Mouse (Mus musculus) MEL (cell line): ENCODE data around the gene Wnt5a. TPM values are rescaled to one million over a fixed set of nuclear protein-coding genes. Genes with fewer than 3 reads are reported as not detected.

Experiments
- DNase-seq: peaks from one replicate; pipeline ENCODE4 v3.0.0; 2011; ENCODE audit warnings: low read depth, low spot score
- H3K27ac ChIP-seq: 2 replicates; pipeline ENCODE4 v1.5.1; 2012; ENCODE audit warnings: low read depth, mild to moderate bottlenecking, control low read depth, low read length, moderate library complexity; ENCODE audit not compliant: control insufficient read depth
- H3K27me3 ChIP-seq, 2 experiments: fragments of 150-350 bp in 1 of 2; sonication (generic) in 1 of 2; 2 replicates each; pipeline ENCODE4 v1.6.1; 2012; ENCODE audit warnings: low read length in 2 of 2, mild to moderate bottlenecking in 2 of 2, improper control_type of control experiment in 1 of 2, moderate library complexity in 1 of 2; ENCODE audit not compliant: insufficient read depth in 2 of 2, control insufficient read depth in 1 of 2
- H3K36me3 ChIP-seq, 2 experiments: 2 replicates each; pipeline ENCODE4 v1.6.1; 2012 to 2014; ENCODE audit warnings: low read length in 2 of 2, improper control_type of control experiment in 1 of 2, inconsistent platforms in 1 of 2, mild to moderate bottlenecking in 1 of 2; ENCODE audit not compliant: insufficient read depth in 2 of 2, control insufficient read depth in 1 of 2
- H3K4me1 ChIP-seq, 2 experiments: fragments of 150-350 bp in 1 of 2; sonication (generic) in 1 of 2; 2 replicates each; pipeline ENCODE4 v1.6.1; 2012; ENCODE audit warnings: low read length in 2 of 2, improper control_type of control experiment in 1 of 2, mild to moderate bottlenecking in 1 of 2; ENCODE audit not compliant: insufficient read depth in 2 of 2, control insufficient read depth in 1 of 2
- H3K4me3 ChIP-seq, 2 experiments: fragments of 150-350 bp in 1 of 2; sonication (generic) in 1 of 2; 2 replicates each; pipeline ENCODE4 v1.5.1; 2012; ENCODE audit warnings: low read depth in 2 of 2, low read length in 2 of 2, mild to moderate bottlenecking in 2 of 2, moderate library complexity in 2 of 2, control low read depth in 1 of 2, improper control_type of control experiment in 1 of 2; ENCODE audit not compliant: control insufficient read depth in 1 of 2, insufficient read depth in 1 of 2
- H3K79me2 ChIP-seq: 2 replicates; pipeline ENCODE4 v1.6.1; 2012; ENCODE audit warnings: mild to moderate bottlenecking, low read length, moderate library complexity; ENCODE audit not compliant: control insufficient read depth, poor library complexity, insufficient read depth
- H3K9ac ChIP-seq: 2 replicates; pipeline ENCODE4 v1.6.1; 2012; ENCODE audit warnings: low read depth, mild to moderate bottlenecking, control low read depth, low read length, moderate library complexity; ENCODE audit not compliant: control insufficient read depth, poor library complexity, severe bottlenecking
- H3K9me3 ChIP-seq: fragments of 150-350 bp; sonication (generic); replicated peaks from 2 replicates; pipeline ENCODE4 v1.6.1; 2012; ENCODE audit warnings: mild to moderate bottlenecking, low read length, improper control_type of control experiment, moderate library complexity; ENCODE audit not compliant: insufficient read depth
- BHLHE40 ChIP-seq: IDR thresholded peaks from 2 replicates; pipeline ENCODE4 v1.6.1; 2012; ENCODE audit warnings: low read depth, mild to moderate bottlenecking, inconsistent platforms, low read length, improper control_type of control experiment, borderline replicate concordance
- CHD1 ChIP-seq: IDR thresholded peaks from 2 replicates; pipeline ENCODE4 v1.6.1; 2012; ENCODE audit warnings: low read depth, mild to moderate bottlenecking, inconsistent platforms, low read length, improper control_type of control experiment
- CHD2 ChIP-seq: IDR thresholded peaks from 2 replicates; pipeline ENCODE4 v1.6.1; 2011; ENCODE audit warnings: low read length, improper control_type of control experiment
- E2F4 ChIP-seq: IDR thresholded peaks from 2 replicates; pipeline ENCODE4 v1.6.1; 2011; ENCODE audit warnings: low read depth, low read length, improper control_type of control experiment, borderline replicate concordance
- ELF1 ChIP-seq: IDR thresholded peaks from 2 replicates; pipeline ENCODE4 v1.6.1; 2014; ENCODE audit warnings: low read depth, mild to moderate bottlenecking, inconsistent platforms, low read length, improper control_type of control experiment, moderate library complexity
- EP300 ChIP-seq, 2 experiments: IDR thresholded peaks; 2 replicates each; pipeline ENCODE4 v1.6.1; 2011; ENCODE audit warnings: improper control_type of control experiment in 2 of 2, low read length in 2 of 2, low read depth in 1 of 2, mild to moderate bottlenecking in 1 of 2
- GABPA ChIP-seq: IDR thresholded peaks from 2 replicates; pipeline ENCODE4 v1.6.1; 2012; ENCODE audit warnings: low read depth, mild to moderate bottlenecking, inconsistent platforms, low read length, improper control_type of control experiment, moderate library complexity
- HCFC1 ChIP-seq: IDR thresholded peaks from 2 replicates; pipeline ENCODE4 v1.6.1; 2012; ENCODE audit warnings: low read depth, mild to moderate bottlenecking, inconsistent platforms, low read length, improper control_type of control experiment, moderate library complexity
- KAT2A ChIP-seq: conservative IDR thresholded peaks from 2 replicates; pipeline ENCODE4 v1.6.1; 2012; ENCODE audit warnings: low read depth, low read length, improper control_type of control experiment, inconsistent platforms
- MAX ChIP-seq: IDR thresholded peaks from 2 replicates; pipeline ENCODE4 v1.6.1; 2011; ENCODE audit warnings: low read length, improper control_type of control experiment
- MXI1 ChIP-seq: IDR thresholded peaks from 2 replicates; pipeline ENCODE4 v1.6.1; 2011; ENCODE audit warnings: mild to moderate bottlenecking, low read depth, low read length, improper control_type of control experiment
- NRF1 ChIP-seq: IDR thresholded peaks from 2 replicates; pipeline ENCODE4 v1.6.1; 2014; ENCODE audit warnings: low read depth, mild to moderate bottlenecking, inconsistent platforms, low read length, improper control_type of control experiment, moderate library complexity; ENCODE audit not compliant: poor library complexity, insufficient read depth, severe bottlenecking
- POLR2AphosphoS2 ChIP-seq: IDR thresholded peaks from 2 replicates; pipeline ENCODE4 v1.6.1; 2011; ENCODE audit warnings: low read length, improper control_type of control experiment
- TBP ChIP-seq: IDR thresholded peaks from 2 replicates; pipeline ENCODE4 v1.8.0; 2011; ENCODE audit warnings: low read depth, low read length, improper control_type of control experiment
- UBTF ChIP-seq: IDR thresholded peaks from 2 replicates; pipeline ENCODE4 v1.6.1; 2012; ENCODE audit warnings: low read depth, mild to moderate bottlenecking, inconsistent platforms, low read length, improper control_type of control experiment, moderate library complexity, borderline replicate concordance; ENCODE audit not compliant: insufficient read depth
- USF1 ChIP-seq: IDR thresholded peaks from 2 replicates; pipeline ENCODE4 v1.6.1; 2014; ENCODE audit warnings: low read depth, mild to moderate bottlenecking, inconsistent platforms, low read length, improper control_type of control experiment, moderate library complexity
- USF2 ChIP-seq, 2 experiments: IDR thresholded peaks; 2 replicates each; pipeline ENCODE4 v1.6.1; 2011 to 2012; ENCODE audit warnings: improper control_type of control experiment in 2 of 2, low read length in 2 of 2, borderline replicate concordance in 1 of 2, inconsistent platforms in 1 of 2, low read depth in 1 of 2, mild to moderate bottlenecking in 1 of 2; ENCODE audit not compliant: insufficient read depth in 1 of 2
- ZC3H11A ChIP-seq: IDR thresholded peaks from 2 replicates; pipeline ENCODE4 v1.6.1; 2012; ENCODE audit warnings: low read depth, mild to moderate bottlenecking, inconsistent platforms, low read length, improper control_type of control experiment
- ZNF384 ChIP-seq: IDR thresholded peaks from 2 replicates; pipeline ENCODE4 v1.6.1; 2012; ENCODE audit warnings: low read depth, mild to moderate bottlenecking, inconsistent platforms, low read length, improper control_type of control experiment
- polyA plus RNA-seq, 2 experiments: library from polyadenylated mRNA; stranded (reverse) in 1 of 2; unstranded in 1 of 2; fragments of >175 nt in 1 of 2; fragments of >200 nt in 1 of 2; gene quantifications; 2 replicates each; pipeline versions ENCODE4 v1.2.1 to v1.2.4; 2012; ENCODE audit warnings: low replicate concordance in 2 of 2, low read depth in 1 of 2; ENCODE audit not compliant: insufficient read length in 2 of 2, insufficient read depth in 1 of 2, missing spikeins in 1 of 2
- total RNA-seq: library from RNA; depleted of rRNA; stranded (reverse); fragments of 300-350 nt; gene quantifications from 2 replicates; pipeline ENCODE4 v1.2.3, GENCODE M21; 2012

Wnt5a gene
- total and polyA plus RNA-seq, 3 experiments: not detected

GRCm38 (mm10) chr14:28505051-28505585, 568 bp downstream of the Wnt5a start:
- no peak for DNase-seq
- TF ChIP-seq USF1 (no peak), POLR2AphosphoS2 (no peak), HCFC1 (no peak), ELF1 (no peak), GABPA (no peak), USF2 (IDR thresholded peaks at IDR 0.05; ENCODE audit: borderline replicate concordance in 1 of 2, insufficient read depth in 1 of 2, low read depth in 1 of 2, low read length in 2 of 2) (no peak), KAT2A (no peak), BHLHE40 (no peak), UBTF (no peak), E2F4 (no peak), MXI1 (no peak), TBP (no peak)
- Histone ChIP-seq H3K27ac (no peak overlapping the region), H3K27me3 (no peaks in the 10 kb centered on the region), H3K36me3 (no peaks in the 10 kb centered on the region), H3K4me1 (no peaks in the 10 kb centered on the region), H3K9me3 (no peaks in the 10 kb centered on the region), H3K4me3 (no peak overlapping the region), H3K9ac (no peak overlapping the region), H3K79me2 (no peaks in the 10 kb centered on the region)

- Histone ChIP-seq H3K27me3 (no peaks in the 10 kb centered on the region), H3K27ac (no peak overlapping the region), H3K4me1 (no peaks in the 10 kb centered on the region), H3K36me3 (no peaks in the 10 kb centered on the region), H3K79me2 (no peaks in the 10 kb centered on the region), H3K4me3 (no peak overlapping the region), H3K9ac (no peak overlapping the region), H3K9me3 (no peaks in the 10 kb centered on the region)
- TF ChIP-seq NRF1 (no peak), MAX (no peak), MXI1 (no peak), ZC3H11A (no peak), ZNF384 (no peak), GABPA (no peak), CHD1 (no peak), CHD2 (no peak), E2F4 (no peak), EP300 (IDR thresholded peaks at IDR 0.05; ENCODE audit: low read depth in 1 of 2, low read length in 2 of 2) (no peak)
- DNase-seq: no peak
Measured at GRCm38 (mm10) chr14:28505586-28506375, 1.2 kb downstream of the Wnt5a start.
